Mouse (Mus musculus) heart, postnatal 0 days (tissue): ENCODE measurements around the gene Trak2. TPM values are rescaled to one million over a fixed set of nuclear protein-coding genes. Genes with fewer than 3 reads are reported as not detected.
A peak's percentile ranks its signal among the peaks of the same experiment; 100 is the strongest.

Experiments
- ATAC-seq: fragments of 200-750 bp; cut with Nextera tagmentation; 2 replicates; pipeline ENCODE4 v1.8.0; 2017; ENCODE audit warnings: low read depth, moderate number of reproducible peaks, moderate library complexity; ENCODE audit not compliant: insufficient read depth
- DNase-seq: peaks from one replicate; pipeline ENCODE4 v3.0.0-alpha.2; 2016; ENCODE audit warnings: low spot score
- H3K27ac ChIP-seq: fragments of 300-500 bp; sonication (generic); 2 replicates; pipeline ENCODE4 v1.5.1; 2014; ENCODE audit warnings: low read depth, mild to moderate bottlenecking
- H3K27me3 ChIP-seq: fragments of 300-500 bp; sonication (generic); 2 replicates; pipeline ENCODE4 v1.6.1; 2014; ENCODE audit warnings: low read length, mixed read lengths; ENCODE audit not compliant: control insufficient read depth, insufficient read depth
- H3K36me3 ChIP-seq: fragments of 300-500 bp; sonication (generic); replicated peaks from 2 replicates; pipeline ENCODE4 v1.6.1; 2014; ENCODE audit warnings: low read length, mixed read lengths; ENCODE audit not compliant: control insufficient read depth, insufficient read depth
- H3K4me1 ChIP-seq: fragments of 300-500 bp; sonication (generic); 2 replicates; pipeline ENCODE4 v1.6.1; 2014; ENCODE audit warnings: antibody characterized with exemption; ENCODE audit not compliant: control insufficient read depth, insufficient read depth
- H3K4me2 ChIP-seq: fragments of 300-500 bp; sonication (generic); 2 replicates; pipeline ENCODE4 v1.6.1; 2014; ENCODE audit warnings: low read depth, mild to moderate bottlenecking, low read length, moderate library complexity
- H3K4me3 ChIP-seq: fragments of 300-500 bp; sonication (generic); 2 replicates; pipeline ENCODE4 v1.5.1; 2014; ENCODE audit warnings: low read depth, low read length
- H3K9ac ChIP-seq: fragments of 300-500 bp; sonication (generic); replicated peaks from 2 replicates; pipeline ENCODE4 v1.6.1; 2014; ENCODE audit warnings: low read depth, low read length, mixed read lengths
- H3K9me3 ChIP-seq: fragments of 300-500 bp; sonication (generic); replicated peaks from 2 replicates; pipeline ENCODE4 v1.6.1; 2016; ENCODE audit warnings: low read length; ENCODE audit not compliant: control insufficient read depth
- CTCF ChIP-seq: IDR thresholded peaks from 2 replicates; pipeline ENCODE4 v1.5.1; 2016; ENCODE audit warnings: antibody characterized with exemption, control low read depth, low read depth
- EP300 ChIP-seq: IDR thresholded peaks from 2 replicates; pipeline ENCODE4 v1.6.1; 2016; ENCODE audit warnings: antibody characterized with exemption, low read depth
- WGBS: fragments of 180-500 bp; shearing (Covaris S2); extraction: QIAGEN DNeasy Blood & Tissue Kit; methylation state at CpG from one replicate; pipeline ENCODE4 v1.1.7; 2014; 5-methylcytosine and 5-hydroxymethylcytosine counted together
- polyA plus RNA-seq: library from polyadenylated mRNA; unstranded; fragments of >200 nt; fragmentation: Nextera tagmentation; extraction: Ambion mirVana; gene quantifications from 2 replicates; pipeline ENCODE4 v1.2.1, GENCODE M21; 2015
- total RNA-seq: library from RNA; depleted of rRNA; stranded (reverse); fragments of >200 nt; gene quantifications from 2 replicates; pipeline ENCODE4 v1.2.3, GENCODE M21; 2014; ENCODE audit warnings: low replicate concordance

Trak2 gene
- total and polyA plus RNA-seq, 2 experiments from 2014 or later = 32.7 to 87.2 TPM

DNA sequence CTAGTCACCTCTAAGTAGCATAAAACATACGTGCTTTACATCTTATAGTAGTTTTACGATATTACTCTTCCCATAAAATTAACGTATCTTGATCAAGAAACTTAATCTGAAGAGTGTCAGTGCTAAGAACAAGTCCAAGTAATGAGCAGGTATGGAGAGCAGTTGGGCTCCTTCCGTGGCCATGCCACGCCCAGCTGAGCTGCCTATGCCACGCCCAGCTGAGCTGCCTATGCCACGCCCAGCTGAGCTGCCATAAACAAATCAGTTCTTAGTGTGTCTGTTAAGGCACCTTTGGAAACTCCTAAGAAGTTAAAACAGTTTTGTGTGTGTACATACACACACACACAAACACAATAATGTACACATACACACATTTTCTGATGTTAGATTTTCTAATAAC is 19.9 kb upstream of the Trak2 start:
- H3K36me3 ChIP-seq = peaks cover 43% of the 10 kb centered on the region
- no peak for DNase-seq

DNA sequence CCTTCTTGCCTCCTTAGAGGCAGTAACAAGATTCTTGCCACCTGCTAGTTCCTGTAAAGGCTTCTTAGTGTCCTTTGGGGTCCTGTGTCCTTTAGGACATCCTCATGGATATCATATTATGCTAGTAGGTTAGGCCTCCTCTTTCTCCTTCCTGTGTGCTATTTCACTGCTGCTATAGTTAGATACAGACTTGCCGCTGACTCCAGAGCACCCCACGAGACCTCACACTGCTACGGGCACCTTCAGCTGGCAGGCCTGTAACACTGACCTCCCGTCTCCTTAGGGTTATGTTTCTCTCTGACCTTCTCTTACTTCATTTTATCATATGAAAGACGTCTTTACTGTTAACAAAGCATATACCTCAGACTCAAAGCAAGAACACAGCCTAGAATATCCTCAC is 11.4 kb upstream of the Trak2 start:
- H3K9me3 ChIP-seq = no peaks in the 10 kb centered on the region
- 77% methylated on average over 5 of the region's 5 CpGs for WGBS
- H3K4me2 ChIP-seq = no peak overlapping the region
- H3K27ac ChIP-seq = no peak overlapping the region
- no peak overlapping the region for H3K9ac ChIP-seq
- H3K27me3 ChIP-seq = no peaks in the 10 kb centered on the region
- no peaks in the 10 kb centered on the region for H3K4me1 ChIP-seq
- no peak for DNase-seq
- no peak for TF ChIP-seq CTCF
- TF ChIP-seq EP300 = no peak
- no peak for ATAC-seq
- no peak overlapping the region for H3K4me3 ChIP-seq
- H3K36me3 ChIP-seq = peaks cover 49% of the 10 kb centered on the region

More for the DNA sequence above, 19.9 kb upstream of the Trak2 start:
- H3K27me3 ChIP-seq = no peaks in the 10 kb centered on the region
- H3K27ac ChIP-seq = no peak overlapping the region
- H3K9ac ChIP-seq = no peak overlapping the region
- H3K4me2 ChIP-seq = no peak overlapping the region
- no peaks in the 10 kb centered on the region for H3K4me1 ChIP-seq
- no peak for ATAC-seq
- WGBS = 87% methylated on average over 7 of the region's 7 CpGs
- TF ChIP-seq CTCF = no peak
- no peak for TF ChIP-seq EP300
- no peaks in the 10 kb centered on the region for H3K9me3 ChIP-seq
- no peak overlapping the region for H3K4me3 ChIP-seq

DNA sequence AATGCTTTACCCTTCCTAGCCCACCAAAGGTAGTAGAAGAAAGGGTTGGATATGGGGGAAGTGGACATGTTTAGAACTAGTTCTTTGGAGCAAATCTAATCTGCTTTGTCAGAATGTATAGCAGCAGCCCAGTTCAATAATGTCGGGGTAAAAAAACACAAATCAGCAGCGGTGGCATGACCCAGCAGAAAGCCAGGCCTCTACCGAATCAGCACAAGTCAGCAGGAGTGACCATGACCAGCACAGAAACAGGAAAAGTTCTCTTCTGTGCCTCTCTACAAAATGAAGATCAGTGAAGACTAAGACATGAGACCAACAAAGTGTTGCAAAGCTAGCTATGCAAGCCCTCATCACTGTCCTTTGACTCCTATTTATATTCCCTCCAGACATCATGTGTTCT is 9.0 kb upstream of the Trak2 start:
- peaks cover 49% of the 10 kb centered on the region for H3K36me3 ChIP-seq
- no peak overlapping the region for H3K27ac ChIP-seq
- no peak overlapping the region for H3K4me2 ChIP-seq
- H3K9me3 ChIP-seq = no peaks in the 10 kb centered on the region
- no peak for ATAC-seq
- H3K27me3 ChIP-seq = no peaks in the 10 kb centered on the region
- TF ChIP-seq CTCF = no peak
- no peak overlapping the region for H3K4me3 ChIP-seq
- H3K4me1 ChIP-seq = no peaks in the 10 kb centered on the region
- DNase-seq = no peak
- H3K9ac ChIP-seq = no peak overlapping the region
- WGBS = 87% methylated on average over 3 of the region's 3 CpGs

DNA sequence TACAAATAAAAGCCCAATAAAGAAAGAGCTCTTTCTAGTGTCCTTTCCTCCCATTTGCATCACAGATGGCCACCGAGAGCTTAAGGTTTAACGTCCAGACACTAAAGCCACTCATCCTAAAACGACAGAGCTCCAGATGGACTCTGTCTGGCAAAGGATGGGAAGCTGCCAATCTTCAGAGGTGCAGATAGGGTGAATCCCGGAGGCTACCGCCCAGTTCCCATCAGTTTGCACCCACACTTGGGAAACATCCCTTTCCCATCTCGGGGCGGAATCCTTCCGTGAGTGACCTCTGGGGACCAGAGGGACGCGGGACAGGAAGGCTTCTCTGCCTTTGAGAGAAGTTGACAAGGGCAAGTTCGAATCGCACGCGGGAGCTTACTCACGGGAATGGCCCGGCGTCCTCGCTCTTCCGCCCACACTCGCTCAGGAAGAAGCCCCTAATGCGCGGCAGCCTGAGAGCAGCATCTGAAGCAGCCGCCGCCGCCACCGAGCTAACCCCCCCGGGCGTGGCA is 322 bp downstream of the Trak2 start:
- Histone ChIP-seq H3K4me3 (peak overlapping the region; percentile 83), H3K4me1 (peaks cover 46% of the 10 kb centered on the region), H3K9ac (peak overlapping the region; percentile 78), H3K36me3 (0 out of 2 replicates have a peak, but pooled peaks cover 6% of the 10 kb centered on the region), H3K27me3 (no peaks in the 10 kb centered on the region), H3K4me2 (peak overlapping the region; percentile 89), H3K27ac (peak overlapping the region; percentile 92), H3K9me3 (no peaks in the 10 kb centered on the region)
- no peak for ATAC-seq
- WGBS = under 1% methylated on average over 28 of the region's 28 CpGs
- TF ChIP-seq EP300 (no peak), CTCF (no peak)
- DNase-seq = no peak

DNA sequence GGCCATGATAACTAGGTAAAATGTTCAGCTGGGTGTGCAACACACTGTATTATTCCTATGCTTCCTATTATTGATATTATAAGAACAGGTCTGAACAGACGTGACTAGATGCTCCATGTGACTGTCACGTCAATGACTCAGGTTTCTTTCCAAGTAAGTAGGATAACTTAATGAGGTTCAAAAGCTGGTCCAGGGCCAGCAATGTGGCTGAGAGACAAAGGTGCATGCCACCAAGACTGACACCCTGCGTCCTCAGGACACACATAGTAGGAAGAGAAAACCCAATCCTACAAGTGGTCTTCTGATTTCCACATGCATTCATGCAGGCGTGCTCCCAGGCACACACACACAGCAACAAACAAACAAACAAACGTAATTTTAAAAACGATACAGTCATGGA is 2.1 kb downstream of the Trak2 start:
- 62% methylated on average over 6 of the region's 6 CpGs for WGBS
- Histone ChIP-seq H3K27me3 (no peaks in the 10 kb centered on the region), H3K4me1 (peaks cover 56% of the 10 kb centered on the region), H3K4me2 (peak overlapping the region; percentile 89), H3K4me3 (peak overlapping the region; percentile 83; the same call in 1 of the 2 replicates), H3K9me3 (no peaks in the 10 kb centered on the region), H3K36me3 (no peaks in the 10 kb centered on the region), H3K9ac (no peak overlapping the region), H3K27ac (0 out of 2 replicates have a peak overlapping the region, but pooled peaks have one; percentile 47)
- ATAC-seq (no peak), DNase-seq (no peak)
- TF ChIP-seq EP300 (no peak), CTCF (no peak)

DNA sequence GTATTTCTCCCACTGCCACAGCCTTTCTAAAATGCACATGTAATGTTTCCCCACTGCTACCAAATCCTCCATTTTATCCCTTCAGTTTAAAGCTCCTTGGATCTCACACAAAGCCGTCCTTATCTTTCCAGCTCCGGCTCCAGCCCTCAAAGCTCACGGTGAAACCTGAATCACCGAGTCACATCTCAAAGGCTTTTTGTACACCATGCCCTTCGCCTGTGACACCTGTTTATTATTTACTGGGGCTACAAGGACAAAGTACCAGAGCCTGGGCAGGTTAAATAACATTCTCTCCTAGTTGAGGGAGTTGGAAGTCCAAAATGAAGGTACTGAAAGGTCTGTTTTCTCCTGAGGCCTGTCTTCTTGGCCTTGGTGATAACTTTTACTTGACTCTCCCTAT is 3.2 kb downstream of the Trak2 start:
- DNase-seq (no peak), ATAC-seq (no peak)
- TF ChIP-seq CTCF = no peak
- TF ChIP-seq EP300 = no peak
- Histone ChIP-seq H3K9ac (peak overlapping the region; percentile 33; the same call in 1 of the 2 replicates), H3K27ac (peak overlapping the region; percentile 47), H3K4me1 (peaks cover 53% of the 10 kb centered on the region), H3K36me3 (no peaks in the 10 kb centered on the region), H3K4me3 (peak overlapping the region; percentile 8; the same call in 1 of the 2 replicates), H3K9me3 (no peaks in the 10 kb centered on the region), H3K27me3 (no peaks in the 10 kb centered on the region), H3K4me2 (peak overlapping the region; percentile 89)
- WGBS = 26% methylated on average over 5 of the region's 5 CpGs
